Mouse (Mus musculus): ENCODE measurements around the gene Wscd1. TPM values are rescaled to one million over a fixed set of nuclear protein-coding genes. Genes with fewer than 3 reads are reported as not detected.

Wscd1 gene
- polyA plus RNA-seq, 1 experiment from 2014 or later, result 54.4 TPM

DNA sequence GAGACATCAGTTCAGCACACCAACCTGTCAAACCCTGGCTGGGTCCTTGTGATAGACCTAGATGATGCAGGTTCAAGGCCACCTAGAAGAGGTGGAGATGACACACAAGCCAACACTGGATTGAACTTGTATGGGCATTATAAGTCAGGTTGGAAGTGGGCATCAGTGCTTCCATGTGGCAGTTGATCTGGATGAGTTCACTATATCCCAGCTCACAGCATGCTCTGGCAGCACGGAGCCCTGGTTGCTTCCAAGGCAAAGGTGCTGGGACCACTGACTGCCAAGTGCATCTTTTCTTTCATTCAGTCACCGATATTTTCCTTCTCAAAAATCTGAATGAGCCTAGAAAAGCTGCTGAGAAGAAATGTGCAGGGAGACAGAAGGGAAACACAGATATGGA, 58.8 kb downstream of the Wscd1 start:
- no peak overlapping the region for H3K27ac ChIP-seq (ENCODE audit: low read depth, low read length)
- no peaks in the 10 kb centered on the region for H3K9me3 ChIP-seq (ENCODE audit: control insufficient read depth, low read length)

GRCm38 (mm10) chr11:71811828-71812227, 62.1 kb downstream of the Wscd1 start:
- H3K4me2 ChIP-seq, result no peak overlapping the region
- WGBS, result 69% methylated on average over 2 of the region's 2 CpGs
- H3K27me3 ChIP-seq (ENCODE audit: control insufficient read depth, insufficient read depth, low read length), result no peaks in the 10 kb centered on the region
- DNase-seq (ENCODE audit: low spot score, missing footprints), result no peak
- H3K4me1 ChIP-seq (ENCODE audit: control insufficient read depth, insufficient read depth, low read length), result 0 out of 2 replicates have a peak, but pooled peaks cover 5% of the 10 kb centered on the region
- no peaks in the 10 kb centered on the region for H3K36me3 ChIP-seq (ENCODE audit: control insufficient read depth, insufficient read depth, low read length)
- ATAC-seq (ENCODE audit: low FRiP score), result no peak
- H3K27ac ChIP-seq (ENCODE audit: low read depth, low read length), result no peak overlapping the region
- no peak overlapping the region for H3K4me3 ChIP-seq (ENCODE audit: low read depth, low read length)
- H3K9ac ChIP-seq (ENCODE audit: low read length), result no peak overlapping the region
- no peaks in the 10 kb centered on the region for H3K9me3 ChIP-seq (ENCODE audit: control insufficient read depth, low read length)

More for the DNA sequence above, 58.8 kb downstream of the Wscd1 start:
- DNase-seq (ENCODE audit: low spot score, missing footprints) (no peak), ATAC-seq (ENCODE audit: low FRiP score) (no peak)
- 92% methylated on average over 2 of the region's 2 CpGs for WGBS
- Histone ChIP-seq H3K27me3 (ENCODE audit: control insufficient read depth, insufficient read depth, low read length) (no peaks in the 10 kb centered on the region), H3K4me3 (ENCODE audit: low read depth, low read length) (no peak overlapping the region), H3K36me3 (ENCODE audit: control insufficient read depth, insufficient read depth, low read length) (no peaks in the 10 kb centered on the region), H3K9ac (ENCODE audit: low read length) (no peak overlapping the region), H3K4me1 (ENCODE audit: control insufficient read depth, insufficient read depth, low read length) (no peaks in the 10 kb centered on the region), H3K4me2 (no peak overlapping the region)

GRCm38 (mm10) chr11:71812921-71813320, 63.2 kb downstream of the Wscd1 start:
- no peaks in the 10 kb centered on the region for H3K27me3 ChIP-seq (ENCODE audit: control insufficient read depth, insufficient read depth, low read length)
- DNase-seq (ENCODE audit: low spot score, missing footprints) (no peak), ATAC-seq (ENCODE audit: low FRiP score) (no peak)
- H3K36me3 ChIP-seq (ENCODE audit: control insufficient read depth, insufficient read depth, low read length), result no peaks in the 10 kb centered on the region
- 0 out of 2 replicates have a peak, but pooled peaks cover 5% of the 10 kb centered on the region for H3K4me1 ChIP-seq (ENCODE audit: control insufficient read depth, insufficient read depth, low read length)
- no peak overlapping the region for H3K27ac ChIP-seq (ENCODE audit: low read depth, low read length)
- no peaks in the 10 kb centered on the region for H3K9me3 ChIP-seq (ENCODE audit: control insufficient read depth, low read length)
- no peak overlapping the region for H3K4me3 ChIP-seq (ENCODE audit: low read depth, low read length)
- H3K9ac ChIP-seq (ENCODE audit: low read length), result no peak overlapping the region
- H3K4me2 ChIP-seq, result no peak overlapping the region
- WGBS, result 92% methylated on average over 7 of the region's 7 CpGs

DNA sequence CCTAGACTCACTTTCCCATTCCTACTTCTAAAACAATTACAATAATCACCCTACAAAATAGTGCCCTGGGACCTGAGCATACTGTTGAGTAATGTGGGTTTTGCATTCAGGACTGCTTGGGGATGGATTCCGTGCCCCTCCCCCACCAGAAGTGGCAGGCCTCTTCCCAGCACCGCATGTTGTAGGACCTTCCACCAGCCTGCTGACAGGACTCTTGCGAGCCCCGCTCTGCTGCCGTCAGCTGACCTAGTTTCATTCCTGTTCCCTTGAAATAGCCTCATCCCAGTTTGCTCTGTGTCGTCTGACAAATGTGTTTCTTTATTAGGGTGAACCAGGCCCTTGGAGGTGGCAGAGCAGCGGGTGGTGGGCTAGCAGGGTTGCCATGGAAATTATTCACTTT, 64.8 kb downstream of the Wscd1 start:
- Histone ChIP-seq H3K36me3 (ENCODE audit: control insufficient read depth, insufficient read depth, low read length) (no peaks in the 10 kb centered on the region), H3K4me1 (ENCODE audit: control insufficient read depth, insufficient read depth, low read length) (0 out of 2 replicates have a peak, but pooled peaks cover 5% of the 10 kb centered on the region), H3K9me3 (ENCODE audit: control insufficient read depth, low read length) (no peaks in the 10 kb centered on the region), H3K4me2 (no peak overlapping the region), H3K9ac (ENCODE audit: low read length) (no peak overlapping the region), H3K27ac (ENCODE audit: low read depth, low read length) (no peak overlapping the region), H3K4me3 (ENCODE audit: low read depth, low read length) (no peak overlapping the region), H3K27me3 (ENCODE audit: control insufficient read depth, insufficient read depth, low read length) (no peaks in the 10 kb centered on the region)
- DNase-seq (ENCODE audit: low spot score, missing footprints), result no peak
- WGBS, result 65% methylated on average over 7 of the region's 7 CpGs
- ATAC-seq (ENCODE audit: low FRiP score), result no peak

GRCm38 (mm10) chr11:71815326-71815725, 65.6 kb downstream of the Wscd1 start:
- no peaks in the 10 kb centered on the region for H3K36me3 ChIP-seq (ENCODE audit: control insufficient read depth, insufficient read depth, low read length)
- no peak overlapping the region for H3K9ac ChIP-seq (ENCODE audit: low read length)
- ATAC-seq (ENCODE audit: low FRiP score) (no peak), DNase-seq (ENCODE audit: low spot score, missing footprints) (no peak)
- H3K27ac ChIP-seq (ENCODE audit: low read depth, low read length), result no peak overlapping the region
- no peaks in the 10 kb centered on the region for H3K9me3 ChIP-seq (ENCODE audit: control insufficient read depth, low read length)
- WGBS, result 89% methylated on average over 6 of the region's 6 CpGs
- 0 out of 2 replicates have a peak, but pooled peaks cover 5% of the 10 kb centered on the region for H3K4me1 ChIP-seq (ENCODE audit: control insufficient read depth, insufficient read depth, low read length)
- no peak overlapping the region for H3K4me3 ChIP-seq (ENCODE audit: low read depth, low read length)
- H3K27me3 ChIP-seq (ENCODE audit: control insufficient read depth, insufficient read depth, low read length), result no peaks in the 10 kb centered on the region
- H3K4me2 ChIP-seq, result no peak overlapping the region

DNA sequence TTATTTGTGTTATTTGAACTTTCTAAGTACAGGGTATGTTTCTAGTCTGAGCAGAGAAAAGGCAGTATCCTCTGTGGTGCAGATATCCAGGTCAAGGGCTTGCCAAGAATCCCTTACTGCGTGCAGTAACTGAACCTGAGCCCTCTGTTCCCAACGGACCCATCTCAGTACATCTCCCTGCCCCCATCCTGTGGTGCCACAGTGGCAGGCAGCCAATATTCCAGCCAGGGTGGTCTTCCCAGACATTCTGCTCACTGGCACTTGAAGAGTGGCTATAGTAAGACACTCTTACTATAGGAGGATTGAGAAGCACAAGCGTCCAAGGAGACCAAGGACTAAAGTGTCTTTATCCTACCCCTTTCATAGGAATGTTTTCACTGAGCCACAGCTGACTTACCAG, 67.2 kb downstream of the Wscd1 start:
- ATAC-seq (ENCODE audit: low FRiP score) (no peak), DNase-seq (ENCODE audit: low spot score, missing footprints) (no peak)
- 89% methylated on average over 3 of the region's 3 CpGs for WGBS
- H3K4me3 ChIP-seq (ENCODE audit: low read depth, low read length), result no peak overlapping the region
- H3K4me1 ChIP-seq (ENCODE audit: control insufficient read depth, insufficient read depth, low read length), result 0 out of 2 replicates have a peak, but pooled peaks cover 5% of the 10 kb centered on the region
- no peaks in the 10 kb centered on the region for H3K9me3 ChIP-seq (ENCODE audit: control insufficient read depth, low read length)
- H3K36me3 ChIP-seq (ENCODE audit: control insufficient read depth, insufficient read depth, low read length), result no peaks in the 10 kb centered on the region
- no peak overlapping the region for H3K27ac ChIP-seq (ENCODE audit: low read depth, low read length)
- H3K9ac ChIP-seq (ENCODE audit: low read length), result no peak overlapping the region
- no peaks in the 10 kb centered on the region for H3K27me3 ChIP-seq (ENCODE audit: control insufficient read depth, insufficient read depth, low read length)
- H3K4me2 ChIP-seq, result no peak overlapping the region

DNA sequence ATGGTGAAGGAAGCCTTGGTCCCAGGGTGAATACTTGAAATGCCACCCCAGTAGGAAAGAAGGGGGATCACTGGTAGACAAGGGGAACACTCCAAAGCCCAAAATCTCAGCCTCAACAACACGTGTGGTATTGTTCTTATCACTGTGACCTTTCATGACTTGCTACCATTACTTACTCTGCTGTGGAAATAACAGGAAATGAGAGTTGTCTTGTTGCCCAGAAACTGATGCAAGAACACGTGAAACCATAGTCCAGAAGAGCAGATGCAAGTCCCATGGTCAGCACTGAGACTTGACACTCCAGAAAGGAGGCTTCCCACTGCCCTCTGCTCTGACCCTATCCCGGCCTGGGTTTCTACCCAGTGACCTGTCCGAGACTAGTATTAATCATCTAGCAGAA, 67.6 kb downstream of the Wscd1 start:
- Histone ChIP-seq H3K36me3 (ENCODE audit: control insufficient read depth, insufficient read depth, low read length) (no peaks in the 10 kb centered on the region), H3K9ac (ENCODE audit: low read length) (no peak overlapping the region), H3K4me1 (ENCODE audit: control insufficient read depth, insufficient read depth, low read length) (0 out of 2 replicates have a peak, but pooled peaks cover 5% of the 10 kb centered on the region), H3K4me2 (no peak overlapping the region), H3K27me3 (ENCODE audit: control insufficient read depth, insufficient read depth, low read length) (no peaks in the 10 kb centered on the region), H3K9me3 (ENCODE audit: control insufficient read depth, low read length) (no peaks in the 10 kb centered on the region), H3K27ac (ENCODE audit: low read depth, low read length) (no peak overlapping the region), H3K4me3 (ENCODE audit: low read depth, low read length) (no peak overlapping the region)
- 77% methylated on average over 4 of the region's 4 CpGs for WGBS
- no peak for ATAC-seq (ENCODE audit: low FRiP score)
- DNase-seq (ENCODE audit: low spot score, missing footprints), result no peak

GRCm38 (mm10) chr11:71818111-71818510, 68.4 kb downstream of the Wscd1 start:
- Histone ChIP-seq H3K4me3 (ENCODE audit: low read depth, low read length) (no peak overlapping the region), H3K4me1 (ENCODE audit: control insufficient read depth, insufficient read depth, low read length) (0 out of 2 replicates have a peak, but pooled peaks cover 5% of the 10 kb centered on the region), H3K9me3 (ENCODE audit: control insufficient read depth, low read length) (no peaks in the 10 kb centered on the region), H3K27me3 (ENCODE audit: control insufficient read depth, insufficient read depth, low read length) (no peaks in the 10 kb centered on the region), H3K9ac (ENCODE audit: low read length) (no peak overlapping the region), H3K36me3 (ENCODE audit: control insufficient read depth, insufficient read depth, low read length) (no peaks in the 10 kb centered on the region), H3K4me2 (no peak overlapping the region), H3K27ac (ENCODE audit: low read depth, low read length) (no peak overlapping the region)
- no peak for DNase-seq (ENCODE audit: low spot score, missing footprints)
- ATAC-seq (ENCODE audit: low FRiP score), result no peak
- 82% methylated on average over 5 of the region's 5 CpGs for WGBS

- ATAC-seq (ENCODE audit: low FRiP score), result no peak
- 89% methylated on average over 9 of the region's 9 CpGs for WGBS
These were observed 70.2 kb downstream of the Wscd1 start for GRCm38 (mm10) chr11:71819901-71820300.

More at GRCm38 (mm10) chr11:71819901-71820300, 70.2 kb downstream of the Wscd1 start:
- no peak overlapping the region for H3K4me2 ChIP-seq
- H3K4me1 ChIP-seq (ENCODE audit: control insufficient read depth, insufficient read depth, low read length), result no peaks in the 10 kb centered on the region
- no peaks in the 10 kb centered on the region for H3K27me3 ChIP-seq (ENCODE audit: control insufficient read depth, insufficient read depth, low read length)
- no peak for DNase-seq (ENCODE audit: low spot score, missing footprints)
- H3K9me3 ChIP-seq (ENCODE audit: control insufficient read depth, low read length), result no peaks in the 10 kb centered on the region
- no peaks in the 10 kb centered on the region for H3K36me3 ChIP-seq (ENCODE audit: control insufficient read depth, insufficient read depth, low read length)
- H3K4me3 ChIP-seq (ENCODE audit: low read depth, low read length), result no peak overlapping the region
- no peak overlapping the region for H3K27ac ChIP-seq (ENCODE audit: low read depth, low read length)
- no peak overlapping the region for H3K9ac ChIP-seq (ENCODE audit: low read length)

Data from midbrain, embryonic 11.5 days (tissue).